Mouse (Mus musculus): ENCODE measurements around the gene Ern1. TPM values are rescaled to one million over a fixed set of nuclear protein-coding genes. Genes with fewer than 3 reads are reported as not detected.
A peak's percentile ranks its signal among the peaks of the same experiment; 100 is the strongest.
"Not testable (repeated sequence)": the region's sequence is repeated elsewhere in the genome, so short reads cannot be mapped to it uniquely, and the experiment has no call there.

The Ern1 gene
- polyA plus RNA-seq, 1 experiment from 2014 or later, result 3.9 TPM

- Histone ChIP-seq H3K36me3 (peaks cover 77% of the 10 kb centered on the region), H3K27ac (replicated peaks) (no peak overlapping the region), H3K4me3 (no peak overlapping the region), H3K4me2 (no peak overlapping the region), H3K9ac (no peak overlapping the region), H3K4me1 (0 out of 2 replicates have a peak, but pooled peaks cover 2% of the 10 kb centered on the region), H3K9me3 (no peaks in the 10 kb centered on the region), H3K27me3 (replicated peaks) (no peaks in the 10 kb centered on the region)
- no peak for ATAC-seq (ENCODE audit: extremely low read depth, insufficient number of reproducible peaks, low FRiP score, low TSS enrichment)
- 84% methylated on average over 3 of the region's 3 CpGs for WGBS
These were observed 77.1 kb downstream of the Ern1 start for GRCm38 (mm10) chr11:106410507-106410906.

DNA sequence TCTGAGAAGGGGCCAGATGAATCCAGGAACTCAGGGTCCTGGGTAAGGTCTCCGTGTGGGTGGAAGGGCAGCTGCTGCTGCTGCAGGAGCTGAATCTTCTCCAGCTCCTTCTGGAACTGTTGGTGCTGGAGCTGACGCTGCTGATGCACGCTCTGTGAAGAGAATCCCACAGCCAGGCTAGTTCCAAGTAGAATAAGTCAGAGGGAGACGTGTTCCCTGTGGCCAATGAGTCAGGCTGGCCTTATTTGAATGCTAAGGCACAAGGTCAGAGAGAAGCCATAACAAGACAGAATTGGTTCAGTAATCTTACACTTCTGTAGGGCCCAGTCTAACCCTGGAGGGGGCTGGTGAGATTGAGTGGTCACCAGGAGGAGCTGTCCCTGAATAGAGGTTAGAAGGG is 77.6 kb downstream of the Ern1 start:
- WGBS, result 66% methylated on average over 4 of the region's 4 CpGs
- peaks cover 82% of the 10 kb centered on the region for H3K36me3 ChIP-seq
- no peaks in the 10 kb centered on the region for H3K9me3 ChIP-seq

GRCm38 (mm10) chr11:106398481-106398880 is 89.2 kb downstream of the Ern1 start:
- no peaks in the 10 kb centered on the region for H3K4me1 ChIP-seq
- ATAC-seq (ENCODE audit: extremely low read depth, insufficient number of reproducible peaks, low FRiP score, low TSS enrichment), result no peak
- no peak overlapping the region for H3K27ac ChIP-seq (replicated peaks)
- H3K4me3 ChIP-seq, result no peak overlapping the region
- no peaks in the 10 kb centered on the region for H3K9me3 ChIP-seq
- peaks cover 45% of the 10 kb centered on the region for H3K36me3 ChIP-seq
- no peaks in the 10 kb centered on the region for H3K27me3 ChIP-seq (replicated peaks)
- no peak overlapping the region for H3K9ac ChIP-seq
- H3K4me2 ChIP-seq, result no peak overlapping the region
- WGBS, result 91% methylated on average over 8 of the region's 8 CpGs

More for the DNA sequence above, 77.6 kb downstream of the Ern1 start:
- H3K27ac ChIP-seq (replicated peaks), result no peak overlapping the region
- no peak overlapping the region for H3K9ac ChIP-seq
- no peaks in the 10 kb centered on the region for H3K27me3 ChIP-seq (replicated peaks)
- no peak overlapping the region for H3K4me3 ChIP-seq
- 0 out of 2 replicates have a peak, but pooled peaks cover 2% of the 10 kb centered on the region for H3K4me1 ChIP-seq
- ATAC-seq (ENCODE audit: extremely low read depth, insufficient number of reproducible peaks, low FRiP score, low TSS enrichment), result no peak
- H3K4me2 ChIP-seq, result no peak overlapping the region

DNA sequence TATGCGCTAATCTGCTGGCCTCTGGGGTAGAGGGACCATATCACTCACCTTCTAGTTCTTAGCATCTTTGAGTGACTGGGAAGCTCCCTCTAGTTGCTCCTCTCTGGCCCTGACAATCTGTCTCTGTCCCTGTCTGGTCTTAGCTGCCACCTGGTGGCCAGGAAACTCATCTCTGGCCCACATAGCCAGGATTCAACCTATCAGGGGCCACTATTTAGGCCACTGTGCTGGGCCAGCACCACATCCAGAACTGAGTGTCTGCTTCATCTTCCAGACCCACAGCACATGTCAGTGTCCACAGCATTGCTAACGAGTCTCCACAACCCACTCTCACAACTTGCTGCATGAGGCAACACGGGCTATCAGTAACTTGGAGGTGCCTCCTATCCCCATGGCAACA is 90.0 kb downstream of the Ern1 start:
- H3K4me1 ChIP-seq, result no peaks in the 10 kb centered on the region
- H3K27me3 ChIP-seq (replicated peaks), result no peaks in the 10 kb centered on the region
- no peaks in the 10 kb centered on the region for H3K9me3 ChIP-seq
- H3K9ac ChIP-seq, result no peak overlapping the region
- no peak for ATAC-seq (ENCODE audit: extremely low read depth, insufficient number of reproducible peaks, low FRiP score, low TSS enrichment)
- no peak overlapping the region for H3K27ac ChIP-seq (replicated peaks)
- peaks cover 37% of the 10 kb centered on the region for H3K36me3 ChIP-seq
- 83% methylated on average over 3 of the region's 3 CpGs for WGBS
- H3K4me3 ChIP-seq, result no peak overlapping the region
- no peak overlapping the region for H3K4me2 ChIP-seq

GRCm38 (mm10) chr11:106394055-106394454 is 93.6 kb downstream of the Ern1 start:
- 46% methylated on average over 2 of the region's 2 CpGs for WGBS
- not testable (repeated sequence) for H3K9ac ChIP-seq; H3K27me3 ChIP-seq (replicated peaks); ATAC-seq (ENCODE audit: extremely low read depth, insufficient number of reproducible peaks, low FRiP score, low TSS enrichment); H3K4me2 ChIP-seq; H3K9me3 ChIP-seq; H3K4me3 ChIP-seq; H3K27ac ChIP-seq (replicated peaks)
- peaks cover 16% of the 10 kb centered on the region for H3K4me1 ChIP-seq
- H3K36me3 ChIP-seq, result peaks cover 17% of the 10 kb centered on the region

- H3K9ac ChIP-seq, result no peak overlapping the region
- H3K4me3 ChIP-seq, result no peak overlapping the region
- H3K4me1 ChIP-seq, result peaks cover 17% of the 10 kb centered on the region
- H3K27ac ChIP-seq (replicated peaks), result no peak overlapping the region
- no peaks in the 10 kb centered on the region for H3K27me3 ChIP-seq (replicated peaks)
- H3K4me2 ChIP-seq, result no peak overlapping the region
- peaks cover 9% of the 10 kb centered on the region for H3K36me3 ChIP-seq
- 52% methylated on average over 4 of the region's 4 CpGs for WGBS
- no peaks in the 10 kb centered on the region for H3K9me3 ChIP-seq
- ATAC-seq (ENCODE audit: extremely low read depth, insufficient number of reproducible peaks, low FRiP score, low TSS enrichment), result no peak
These were observed 94.4 kb downstream of the Ern1 start for GRCm38 (mm10) chr11:106393331-106393616.

DNA sequence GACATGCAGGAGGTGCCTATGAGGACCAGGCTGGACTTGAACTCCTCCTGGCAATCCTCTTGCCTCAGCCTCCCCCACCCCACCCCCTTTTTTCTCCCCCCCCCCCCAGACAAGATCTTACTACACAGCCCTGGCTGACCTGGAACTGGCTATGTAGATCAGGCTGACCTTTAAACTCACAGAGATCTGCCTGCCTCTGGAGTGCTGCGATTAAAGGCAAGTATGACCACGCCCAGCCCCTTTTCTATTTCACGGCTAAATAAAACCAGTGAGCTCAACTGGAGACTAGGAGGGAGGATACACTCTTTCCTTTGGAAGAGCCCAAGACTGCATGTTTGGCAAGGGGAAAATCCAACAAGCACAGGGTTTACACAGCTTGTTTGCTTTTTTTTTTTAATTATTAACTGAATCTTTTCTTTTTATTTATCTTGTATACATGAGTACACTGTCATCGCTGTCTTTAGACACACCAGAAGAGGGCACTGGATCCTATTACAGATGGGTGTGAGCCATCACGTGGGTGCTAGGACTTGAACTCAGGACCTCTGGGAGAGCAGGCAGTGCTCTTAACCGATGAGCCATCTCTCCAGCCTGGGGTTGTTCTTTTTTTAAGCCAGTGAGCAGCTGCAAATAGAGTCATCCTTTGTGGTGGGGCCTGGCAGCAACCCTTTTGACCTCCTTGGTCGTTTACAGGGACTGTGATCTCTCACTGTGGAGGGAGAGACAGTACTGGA is 94.9 kb downstream of the Ern1 start:
- Histone ChIP-seq H3K27me3 (replicated peaks) (no peaks in the 10 kb centered on the region), H3K4me2 (no peak overlapping the region), H3K27ac (replicated peaks) (no peak overlapping the region), H3K9ac (no peak overlapping the region), H3K4me3 (no peak overlapping the region), H3K9me3 (no peaks in the 10 kb centered on the region), H3K4me1 (peaks cover 17% of the 10 kb centered on the region), H3K36me3 (peaks cover 4% of the 10 kb centered on the region)
- no peak for ATAC-seq (ENCODE audit: extremely low read depth, insufficient number of reproducible peaks, low FRiP score, low TSS enrichment)
- WGBS, result 57% methylated on average over 7 of the region's 7 CpGs

- H3K9me3 ChIP-seq, result no peaks in the 10 kb centered on the region
- H3K27me3 ChIP-seq (replicated peaks), result no peaks in the 10 kb centered on the region
- WGBS, result 31% methylated on average over 6 of the region's 6 CpGs
- no peak overlapping the region for H3K27ac ChIP-seq (replicated peaks)
- H3K4me3 ChIP-seq, result no peak overlapping the region
- H3K36me3 ChIP-seq, result peaks cover 4% of the 10 kb centered on the region; the same call in 1 of the 2 replicates
- no peak overlapping the region for H3K4me2 ChIP-seq
- no peak overlapping the region for H3K9ac ChIP-seq
- ATAC-seq (ENCODE audit: extremely low read depth, insufficient number of reproducible peaks, low FRiP score, low TSS enrichment), result no peak
- H3K4me1 ChIP-seq, result peaks cover 24% of the 10 kb centered on the region
These were observed 96.0 kb downstream of the Ern1 start for GRCm38 (mm10) chr11:106391546-106392188.

- 42% methylated on average over 3 of the region's 3 CpGs for WGBS
- no peaks in the 10 kb centered on the region for H3K27me3 ChIP-seq (replicated peaks)
- no peak overlapping the region for H3K4me2 ChIP-seq
- H3K27ac ChIP-seq (replicated peaks), result no peak overlapping the region
- H3K4me1 ChIP-seq, result peaks cover 24% of the 10 kb centered on the region
- H3K36me3 ChIP-seq, result peaks cover 4% of the 10 kb centered on the region; the same call in 1 of the 2 replicates
- no peak for ATAC-seq (ENCODE audit: extremely low read depth, insufficient number of reproducible peaks, low FRiP score, low TSS enrichment)
- no peaks in the 10 kb centered on the region for H3K9me3 ChIP-seq
- no peak overlapping the region for H3K4me3 ChIP-seq
- H3K9ac ChIP-seq, result no peak overlapping the region
These were observed 96.9 kb downstream of the Ern1 start for GRCm38 (mm10) chr11:106390757-106391156.

DNA sequence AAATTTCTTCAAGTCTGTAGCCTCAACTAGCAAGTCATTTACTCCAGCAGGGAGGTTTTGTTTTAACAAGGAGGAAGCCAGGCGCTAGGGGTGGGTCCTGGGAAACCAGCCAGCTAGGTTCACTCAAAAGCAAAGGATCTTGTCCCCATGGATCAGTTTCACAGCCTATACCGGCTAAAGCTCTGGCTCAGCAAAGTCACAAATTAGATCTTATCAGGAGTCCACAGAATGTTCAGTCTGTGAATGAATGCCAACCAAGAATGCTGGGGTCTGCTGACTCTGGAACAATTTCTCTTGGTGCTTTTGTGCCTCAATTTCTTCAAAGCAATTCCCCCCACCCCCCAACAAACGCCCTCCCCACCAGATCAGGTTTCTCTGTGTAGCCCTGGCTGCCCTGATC is 98.0 kb downstream of the Ern1 start:
- peaks cover 24% of the 10 kb centered on the region for H3K4me1 ChIP-seq
- no peaks in the 10 kb centered on the region for H3K9me3 ChIP-seq
- no peak overlapping the region for H3K9ac ChIP-seq
- H3K4me3 ChIP-seq, result no peak overlapping the region
- no peak overlapping the region for H3K4me2 ChIP-seq
- 22% methylated on average over 3 of the region's 3 CpGs for WGBS
- H3K36me3 ChIP-seq, result peaks cover 4% of the 10 kb centered on the region; the same call in 1 of the 2 replicates
- H3K27me3 ChIP-seq (replicated peaks), result no peaks in the 10 kb centered on the region
- H3K27ac ChIP-seq (replicated peaks), result no peak overlapping the region; the same call in 1 of the 2 replicates
- ATAC-seq (ENCODE audit: extremely low read depth, insufficient number of reproducible peaks, low FRiP score, low TSS enrichment), result no peak

- WGBS, result 62% methylated on average over 6 of the region's 6 CpGs
- Histone ChIP-seq H3K27ac (replicated peaks) (peak within 1 kb of the TSS; percentile 29), H3K27me3 (replicated peaks) (no peaks in the 10 kb centered on the region), H3K4me3 (no peak within 1 kb of the TSS), H3K9ac (no peak within 1 kb of the TSS), H3K4me2 (0 out of 2 replicates have a peak within 1 kb of the TSS, but pooled peaks have one; percentile 1), H3K9me3 (no peaks in the 10 kb centered on the region), H3K4me1 (peaks cover 32% of the 10 kb centered on the region), H3K36me3 (no peaks in the 10 kb centered on the region)
- no peak for ATAC-seq (ENCODE audit: extremely low read depth, insufficient number of reproducible peaks, low FRiP score, low TSS enrichment)
These were observed 99.8 kb downstream of the Ern1 start, which contains the start of gene Icam2 for GRCm38 (mm10) chr11:106387791-106388216. TSS of gene Icam2 (minus strand) at chr11:106388075.

All from heart, embryonic 13.5 days (tissue).